10 mouse cellular contexts compared by ENCODE assay signal in genomic region chr10:127016488-127016887, GRCm38 (mm10). TPM values are rescaled to one million over a fixed set of nuclear protein-coding genes. Genes with fewer than 3 reads are reported as not detected.
A peak's percentile ranks its signal among the peaks of the same experiment; 100 is the strongest.
DNase-seq lines count a peak whose midpoint lies in the region; ATAC-seq and TF ChIP-seq lines count a peak whose summit lies in the region.
"Had no signal": no experiment of that assay in that cellular context is flagged by ENCODE, and none has a peak within 500 bp of the region (broad histone marks: within the 10 kb centered on the region; RNA-seq: fewer than 3 reads in every experiment).

No protein-coding gene starts in this region.

- DNase-seq in midbrain, embryonic 11.5 days (ENCODE audit: low spot score, missing footprints) = peak; percentile 76
- no peak for DNase-seq in midbrain, embryonic 10.5 days (ENCODE audit: low spot score)
- DNase-seq in kidney, adult 9 months = peak; percentile 73
- DNase-seq in left cerebral cortex, postnatal 4 days = no peak
- DNase-seq in heart, postnatal 10 days = no peak
- DNase-seq: cerebellum, adult 9-10 months had no signal

- intact Hi-C loops in left cerebral cortex, postnatal 4 days (cut with DNase I) = no loop called here
- intact Hi-C loops in heart, postnatal 10 days (cut with DNase I) = no loop called here

- WGBS in midbrain, embryonic 11.5 days = 59% methylated on average over 5 of the region's 5 CpGs
- 68% methylated on average over 5 of the region's 5 CpGs for WGBS in midbrain, embryonic 10.5 days
- 67% methylated on average over 5 of the region's 5 CpGs for WGBS in neural tube, embryonic 15.5 days

- no peak overlapping the region for H3K27ac ChIP-seq in midbrain, embryonic 11.5 days (ENCODE audit: low read depth, low read length)
- H3K27ac ChIP-seq in midbrain, embryonic 10.5 days (replicated peaks) = no peak overlapping the region
- H3K27ac ChIP-seq in cortical plate, adult 2 months (ENCODE audit: insufficient read depth, low read length) = no peak overlapping the region
- no peak overlapping the region for H3K27ac ChIP-seq in neural tube, embryonic 15.5 days (replicated peaks)

- ATAC-seq in midbrain, embryonic 11.5 days (ENCODE audit: low FRiP score) = no peak
- peak; percentile 63 for ATAC-seq in megakaryocyte, adult 5-6 weeks (ENCODE audit: poor library complexity, severe bottlenecking)
- ATAC-seq in neural tube, embryonic 15.5 days (ENCODE audit: low FRiP score) = no peak

- no peak overlapping the region for H3K4me3 ChIP-seq in midbrain, embryonic 11.5 days (ENCODE audit: low read depth, low read length)
- no peak overlapping the region for H3K4me3 ChIP-seq in midbrain, embryonic 10.5 days
- no peak overlapping the region for H3K4me3 ChIP-seq in cortical plate, adult 2 months (ENCODE audit: insufficient read depth, low read length)
- no peak overlapping the region for H3K4me3 ChIP-seq in neural tube, embryonic 15.5 days (replicated peaks)

- H3K4me2 ChIP-seq in midbrain, embryonic 11.5 days = no peak overlapping the region
- no peak overlapping the region for H3K4me2 ChIP-seq in neural tube, embryonic 15.5 days

- no peaks in the 10 kb centered on the region for H3K9me3 ChIP-seq in midbrain, embryonic 11.5 days (ENCODE audit: control insufficient read depth, low read length)
- H3K9me3 ChIP-seq in midbrain, embryonic 10.5 days (replicated peaks) = no peaks in the 10 kb centered on the region
- H3K9me3 ChIP-seq in neural tube, embryonic 15.5 days (replicated peaks) = no peaks in the 10 kb centered on the region

- H3K4me1 ChIP-seq in midbrain, embryonic 11.5 days (ENCODE audit: control insufficient read depth, insufficient read depth, low read length) = no peaks in the 10 kb centered on the region
- H3K4me1 ChIP-seq in midbrain, embryonic 10.5 days = peaks cover 5% of the 10 kb centered on the region; the same call in 1 of the 2 replicates
- no peaks in the 10 kb centered on the region for H3K4me1 ChIP-seq in cortical plate, adult 2 months (ENCODE audit: control insufficient read depth, insufficient read depth, low read length)
- no peaks in the 10 kb centered on the region for H3K4me1 ChIP-seq in neural tube, embryonic 15.5 days

- H3K9ac ChIP-seq in midbrain, embryonic 11.5 days (ENCODE audit: low read length) = no peak overlapping the region
- H3K9ac ChIP-seq in neural tube, embryonic 15.5 days (replicated peaks) = no peak overlapping the region

- no peaks in the 10 kb centered on the region for H3K36me3 ChIP-seq in midbrain, embryonic 11.5 days (ENCODE audit: control insufficient read depth, insufficient read depth, low read length)
- H3K36me3 ChIP-seq in midbrain, embryonic 10.5 days = peaks cover 5% of the 10 kb centered on the region; the same call in 1 of the 2 replicates
- H3K36me3 ChIP-seq in neural tube, embryonic 15.5 days = no peaks in the 10 kb centered on the region

- no peaks in the 10 kb centered on the region for H3K27me3 ChIP-seq in midbrain, embryonic 11.5 days (ENCODE audit: control insufficient read depth, insufficient read depth, low read length)
- H3K27me3 ChIP-seq in midbrain, embryonic 10.5 days (ENCODE audit: low read depth, poor library complexity, severe bottlenecking) = no peaks in the 10 kb centered on the region
- H3K27me3 ChIP-seq in neural tube, embryonic 15.5 days (replicated peaks) = no peaks in the 10 kb centered on the region

- TF ChIP-seq POLR2A in cortical plate, adult 2 months (IDR thresholded peaks at IDR 0.05; ENCODE audit: extremely low read depth, insufficient read depth, low read length) = no peak

- peak; percentile 21; the same call in 1 of the 2 replicates for TF ChIP-seq CTCF in cortical plate, adult 2 months (IDR thresholded peaks at IDR 0.05; ENCODE audit: extremely low read depth, insufficient read depth, low read length)

RNA-seq across cellular contexts. Expression of gene Tsfm, which starts 14.2 kb away (rescaled TPM):
- 80.7 and 86.0 TPM in 2 replicates for polyA plus RNA-seq in midbrain, embryonic 11.5 days (2014; fragmentation: Nextera tagmentation; extraction: Ambion mirVana)
- 101 and 107 TPM in 2 replicates for polyA plus RNA-seq in midbrain, embryonic 10.5 days (2016; fragmentation: Nextera tagmentation; extraction: Ambion mirVana)
- 34.6 and 36.2 TPM in 2 replicates for polyA plus RNA-seq in cortical plate, adult 2 months (2012; rRNA removed)
- total RNA-seq in megakaryocyte, adult 5-6 weeks (2015) = 17.4 and 25.7 TPM in 2 replicates
- total RNA-seq in megakaryocyte, adult 5-6 weeks (2017) = 17.1 and 21.0 TPM in 2 replicates
- 66.6 and 71.0 TPM in 2 replicates for polyA plus RNA-seq in neural tube, embryonic 15.5 days (2015; fragmentation: Nextera tagmentation; extraction: Ambion mirVana)
- 10 to 100 TPM; 29.4 to 30.2 TPM for total RNA-seq in left cerebral cortex, postnatal 4 days (2021)
- total RNA-seq in heart, postnatal 10 days (2021) = 10 to 100 TPM; 53.1 to 66.2 TPM

RNA-seq across cellular contexts. Expression of gene Avil, which starts 16.0 kb away (rescaled TPM):
- polyA plus RNA-seq in midbrain, embryonic 11.5 days (2014; fragmentation: Nextera tagmentation; extraction: Ambion mirVana) = 1.1 and 1.6 TPM in 2 replicates
- 0.36 and 2.2 TPM in 2 replicates for polyA plus RNA-seq in midbrain, embryonic 10.5 days (2016; fragmentation: Nextera tagmentation; extraction: Ambion mirVana)
- polyA plus RNA-seq in cortical plate, adult 2 months (2012; rRNA removed) = 0.11 and 0.19 TPM in 2 replicates
- 0.07 TPM in 1 of 2 replicates, not detected in the other for total RNA-seq in megakaryocyte, adult 5-6 weeks (2015)
- 0.04 and 0.16 TPM in 2 replicates for total RNA-seq in megakaryocyte, adult 5-6 weeks (2017)
- polyA plus RNA-seq in neural tube, embryonic 15.5 days (2015; fragmentation: Nextera tagmentation; extraction: Ambion mirVana) = 19.2 and 22.4 TPM in 2 replicates
- under 1 TPM; 0.12 to 0.16 TPM for total RNA-seq in left cerebral cortex, postnatal 4 days (2021)
- total RNA-seq in heart, postnatal 10 days (2021) = under 1 TPM; 0.14 to 0.17 TPM

RNA-seq across cellular contexts. Expression of gene Mettl1, which starts 24.7 kb away (rescaled TPM):
- 36.5 and 37.4 TPM in 2 replicates for polyA plus RNA-seq in midbrain, embryonic 11.5 days (2014; fragmentation: Nextera tagmentation; extraction: Ambion mirVana)
- 54.3 and 56.7 TPM in 2 replicates for polyA plus RNA-seq in midbrain, embryonic 10.5 days (2016; fragmentation: Nextera tagmentation; extraction: Ambion mirVana)
- polyA plus RNA-seq in cortical plate, adult 2 months (2012; rRNA removed) = 14.0 and 14.6 TPM in 2 replicates
- 4.2 and 5.4 TPM in 2 replicates for total RNA-seq in megakaryocyte, adult 5-6 weeks (2015)
- 3.5 and 8.9 TPM in 2 replicates for total RNA-seq in megakaryocyte, adult 5-6 weeks (2017)
- 24.3 and 29.6 TPM in 2 replicates for polyA plus RNA-seq in neural tube, embryonic 15.5 days (2015; fragmentation: Nextera tagmentation; extraction: Ambion mirVana)
- 10 to 100 TPM; 13.8 to 14.9 TPM for total RNA-seq in left cerebral cortex, postnatal 4 days (2021)
- total RNA-seq in heart, postnatal 10 days (2021) = 1 to 10 TPM; 7.6 to 8.6 TPM

RNA-seq across cellular contexts. Expression of gene Eef1akmt3, which starts 24.8 kb away (rescaled TPM):
- 0.06 and 0.11 TPM in 2 replicates for polyA plus RNA-seq in midbrain, embryonic 11.5 days (2014; fragmentation: Nextera tagmentation; extraction: Ambion mirVana)
- polyA plus RNA-seq in midbrain, embryonic 10.5 days (2016; fragmentation: Nextera tagmentation; extraction: Ambion mirVana) = 0.19 and 0.26 TPM in 2 replicates
- polyA plus RNA-seq in cortical plate, adult 2 months (2012; rRNA removed) = 0.19 and 0.21 TPM in 2 replicates
- total RNA-seq in megakaryocyte, adult 5-6 weeks (2015) = not detected in 2 replicates
- 0.08 TPM in 1 of 2 replicates, not detected in the other for total RNA-seq in megakaryocyte, adult 5-6 weeks (2017)
- 0.27 and 0.51 TPM in 2 replicates for polyA plus RNA-seq in neural tube, embryonic 15.5 days (2015; fragmentation: Nextera tagmentation; extraction: Ambion mirVana)
- under 1 TPM; 0.18 to 0.42 TPM for total RNA-seq in left cerebral cortex, postnatal 4 days (2021)
- under 1 TPM; 0.12 to 0.17 TPM for total RNA-seq in heart, postnatal 10 days (2021)
- total RNA-seq: hematopoietic stem cell, adult 5-6 weeks had no signal

RNA-seq across cellular contexts. Expression of gene Cyp27b1, which starts 31.6 kb away (rescaled TPM):
- polyA plus RNA-seq in midbrain, embryonic 11.5 days (2014; fragmentation: Nextera tagmentation; extraction: Ambion mirVana) = not detected in 2 replicates
- polyA plus RNA-seq in midbrain, embryonic 10.5 days (2016; fragmentation: Nextera tagmentation; extraction: Ambion mirVana) = 0.07 and 0.22 TPM in 2 replicates
- polyA plus RNA-seq in cortical plate, adult 2 months (2012; rRNA removed) = 0.67 and 0.78 TPM in 2 replicates
- not detected in 2 replicates for total RNA-seq in megakaryocyte, adult 5-6 weeks (2015)
- total RNA-seq in megakaryocyte, adult 5-6 weeks (2017) = not detected in 2 replicates
- polyA plus RNA-seq in neural tube, embryonic 15.5 days (2015; fragmentation: Nextera tagmentation; extraction: Ambion mirVana) = 0.11 and 0.14 TPM in 2 replicates
- total RNA-seq in left cerebral cortex, postnatal 4 days (2021) = under 1 TPM; 0.70 to 0.84 TPM
- total RNA-seq in heart, postnatal 10 days (2021) = under 1 TPM; 0.22 to 0.29 TPM
- total RNA-seq: hematopoietic stem cell, adult 5-6 weeks had no signal

Comparison
In these comparisons a context has a peak if more than half of its experiments do, and no peak if none do; other contexts are left out.
1. DNase-seq: peak in midbrain, embryonic 11.5 days (single experiment) and kidney, adult 9 months (single experiment); none in midbrain, embryonic 10.5 days (single experiment), left cerebral cortex, postnatal 4 days (single experiment) and heart, postnatal 10 days (0 of 2).